Mouse (Mus musculus) limb, embryonic 13.5 days (tissue): ENCODE results near the gene Gm14410. TPM values are rescaled to one million over a fixed set of nuclear protein-coding genes. Genes with fewer than 3 reads are reported as not detected.
"Not testable (repeated sequence)": the region's sequence is repeated elsewhere in the genome, so short reads cannot be mapped to it uniquely, and the experiment has no call there.

Experiments used
- ATAC-seq: fragments of 200-750 bp; cut with Nextera tagmentation; 2 replicates; pipeline ENCODE4 v1.8.0; 2017; ENCODE audit warnings: low read depth, moderate number of reproducible peaks, moderate TSS enrichment; ENCODE audit not compliant: low FRiP score
- H3K27ac ChIP-seq: fragments of 300-500 bp; sonication (generic); 2 replicates; pipeline ENCODE4 v1.5.1; 2015; ENCODE audit warnings: inconsistent platforms, mild to moderate bottlenecking, moderate library complexity
- H3K27me3 ChIP-seq: fragments of 300-500 bp; sonication (generic); 2 replicates; pipeline ENCODE4 v1.6.1; 2015; ENCODE audit warnings: mild to moderate bottlenecking, inconsistent platforms
- H3K36me3 ChIP-seq: fragments of 300-500 bp; sonication (generic); 2 replicates; pipeline ENCODE4 v1.6.1; 2015; ENCODE audit warnings: inconsistent platforms, mild to moderate bottlenecking, moderate library complexity
- H3K4me1 ChIP-seq: fragments of 300-500 bp; sonication (generic); 2 replicates; pipeline ENCODE4 v1.6.1; 2015; ENCODE audit warnings: inconsistent platforms
- H3K4me2 ChIP-seq: fragments of 300-500 bp; sonication (generic); replicated peaks from 2 replicates; pipeline ENCODE4 v1.6.1; 2015; ENCODE audit warnings: inconsistent platforms, mild to moderate bottlenecking, moderate library complexity
- H3K4me3 ChIP-seq: fragments of 300-500 bp; sonication (generic); 2 replicates; pipeline ENCODE4 v1.5.1; 2015; ENCODE audit warnings: moderate library complexity, mild to moderate bottlenecking, inconsistent platforms
- H3K9ac ChIP-seq: fragments of 300-500 bp; sonication (generic); 2 replicates; pipeline ENCODE4 v1.6.1; 2015; ENCODE audit warnings: mild to moderate bottlenecking, inconsistent platforms
- H3K9me3 ChIP-seq: fragments of 300-500 bp; sonication (generic); 2 replicates; pipeline ENCODE4 v1.6.1; 2016; ENCODE audit warnings: inconsistent platforms
- WGBS: fragments of 180-500 bp; shearing (Covaris S2); methylation state at CpG from one replicate; pipeline ENCODE4 v1.1.7; 2015; 5-methylcytosine and 5-hydroxymethylcytosine counted together
- polyA plus RNA-seq: library from polyadenylated mRNA; unstranded; fragments of >200 nt; fragmentation: Nextera tagmentation; extraction: Ambion mirVana; gene quantifications from 2 replicates; pipeline ENCODE4 v1.2.1, GENCODE M21; 2015

Gm14410 gene
- polyA plus RNA-seq = 35.0 and 35.5 TPM in 2 replicates

GRCm38 (mm10) chr2:177206341-177206740 is at the start of gene Gm14410:
TSS of gene Gm14410 (minus strand) at chr2:177206421.
- peak within 1 kb of the TSS; percentile 51; the same call in 1 of the 2 replicates for H3K9ac ChIP-seq
- under 1% methylated on average over 5 of the region's 6 CpGs for WGBS
- not testable (repeated sequence) for H3K4me1 ChIP-seq, H3K9me3 ChIP-seq, H3K27me3 ChIP-seq, H3K36me3 ChIP-seq, ATAC-seq, H3K27ac ChIP-seq
- peak within 1 kb of the TSS; percentile 48 for H3K4me2 ChIP-seq
- H3K4me3 ChIP-seq = peak within 1 kb of the TSS; percentile 44

- not testable (repeated sequence) for H3K27me3 ChIP-seq, H3K4me3 ChIP-seq, H3K27ac ChIP-seq, H3K4me1 ChIP-seq, ATAC-seq, H3K36me3 ChIP-seq, H3K4me2 ChIP-seq, H3K9me3 ChIP-seq, H3K9ac ChIP-seq
- 87% methylated on average over 2 of the region's 2 CpGs for WGBS
These were observed 41.2 kb upstream of the Gm14410 start for GRCm38 (mm10) chr2:177247449-177247848.

DNA sequence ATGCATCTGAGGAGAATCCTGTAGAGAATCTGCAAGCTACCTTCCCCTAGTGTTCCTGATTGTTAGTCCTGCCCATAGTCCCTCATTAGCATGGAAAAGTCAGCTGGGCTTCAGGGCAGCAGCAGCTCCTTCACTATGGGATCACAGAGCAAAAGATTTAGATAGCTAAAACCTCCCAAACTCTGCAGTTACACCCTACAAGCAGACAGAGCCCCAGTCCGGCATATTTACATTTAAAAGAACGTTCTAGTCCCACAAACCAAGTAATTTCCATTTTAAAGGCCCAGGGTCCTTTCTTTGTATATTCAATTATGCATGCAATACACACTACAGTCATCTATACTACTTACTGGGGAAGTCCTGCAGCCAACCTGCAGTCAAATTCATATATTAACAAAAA is 24.2 kb upstream of the Gm14410 start:
- not testable (repeated sequence) for H3K9ac ChIP-seq, H3K27me3 ChIP-seq, H3K4me2 ChIP-seq, H3K4me3 ChIP-seq, H3K27ac ChIP-seq, H3K4me1 ChIP-seq, H3K36me3 ChIP-seq, H3K9me3 ChIP-seq, ATAC-seq
- WGBS = 65% methylated on average over 2 of the region's 2 CpGs

DNA sequence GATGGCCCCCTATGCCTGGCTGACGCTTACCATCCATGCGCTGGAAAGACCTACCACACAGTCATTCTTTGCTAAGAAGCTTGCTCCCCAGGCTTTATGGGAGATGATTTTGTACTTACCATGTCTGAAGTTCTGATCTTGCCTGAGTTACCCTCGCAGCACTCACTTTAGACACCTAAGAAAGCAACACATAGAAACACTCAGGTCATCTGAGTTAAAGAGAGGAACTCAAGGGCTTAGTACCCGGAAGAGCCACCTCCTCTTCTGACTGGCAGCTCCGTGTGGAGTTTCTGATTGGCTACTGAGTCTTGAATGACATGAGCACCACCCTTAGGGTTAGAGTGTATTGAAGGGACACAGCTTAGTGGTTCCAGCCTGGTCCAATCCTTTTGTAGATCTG is 33.5 kb downstream of the Gm14410 start:
- not testable (repeated sequence) for H3K27ac ChIP-seq, H3K4me1 ChIP-seq, H3K4me2 ChIP-seq, ATAC-seq, H3K9me3 ChIP-seq, H3K27me3 ChIP-seq, H3K36me3 ChIP-seq, H3K9ac ChIP-seq, H3K4me3 ChIP-seq
- WGBS = 81% methylated on average over 5 of the region's 5 CpGs

Other genes with a start within 250 kb of the Gm14410 start
- gene Gm14419, start 205.5 kb downstream of the Gm14410 start, polyA plus RNA-seq = 12.0 and 12.8 TPM in 2 replicates
- 0.11 and 0.22 TPM in 2 replicates for gene Gm14401, start 132.1 kb downstream of the Gm14410 start, polyA plus RNA-seq
- not detected in 2 replicates for gene Gm14409, start 60.6 kb upstream of the Gm14410 start, polyA plus RNA-seq
- gene Gm14412, start 117.9 kb upstream of the Gm14410 start, polyA plus RNA-seq = 0.42 and 0.60 TPM in 2 replicates
- 11.0 and 11.5 TPM in 2 replicates for gene Gm14418, start 191.9 kb upstream of the Gm14410 start, polyA plus RNA-seq